Mouse (Mus musculus) embryo, embryonic 11.5 days (tissue): Measurements from ENCODE around the gene S1pr1.
A peak's percentile ranks its signal among the peaks of the same experiment; 100 is the strongest.

ENCODE experiments used
- DNase-seq: peaks from one replicate; pipeline ENCODE4 v3.0.0-alpha.2; 2012; ENCODE audit warnings: low read depth, low spot score

S1pr1 gene

DNA sequence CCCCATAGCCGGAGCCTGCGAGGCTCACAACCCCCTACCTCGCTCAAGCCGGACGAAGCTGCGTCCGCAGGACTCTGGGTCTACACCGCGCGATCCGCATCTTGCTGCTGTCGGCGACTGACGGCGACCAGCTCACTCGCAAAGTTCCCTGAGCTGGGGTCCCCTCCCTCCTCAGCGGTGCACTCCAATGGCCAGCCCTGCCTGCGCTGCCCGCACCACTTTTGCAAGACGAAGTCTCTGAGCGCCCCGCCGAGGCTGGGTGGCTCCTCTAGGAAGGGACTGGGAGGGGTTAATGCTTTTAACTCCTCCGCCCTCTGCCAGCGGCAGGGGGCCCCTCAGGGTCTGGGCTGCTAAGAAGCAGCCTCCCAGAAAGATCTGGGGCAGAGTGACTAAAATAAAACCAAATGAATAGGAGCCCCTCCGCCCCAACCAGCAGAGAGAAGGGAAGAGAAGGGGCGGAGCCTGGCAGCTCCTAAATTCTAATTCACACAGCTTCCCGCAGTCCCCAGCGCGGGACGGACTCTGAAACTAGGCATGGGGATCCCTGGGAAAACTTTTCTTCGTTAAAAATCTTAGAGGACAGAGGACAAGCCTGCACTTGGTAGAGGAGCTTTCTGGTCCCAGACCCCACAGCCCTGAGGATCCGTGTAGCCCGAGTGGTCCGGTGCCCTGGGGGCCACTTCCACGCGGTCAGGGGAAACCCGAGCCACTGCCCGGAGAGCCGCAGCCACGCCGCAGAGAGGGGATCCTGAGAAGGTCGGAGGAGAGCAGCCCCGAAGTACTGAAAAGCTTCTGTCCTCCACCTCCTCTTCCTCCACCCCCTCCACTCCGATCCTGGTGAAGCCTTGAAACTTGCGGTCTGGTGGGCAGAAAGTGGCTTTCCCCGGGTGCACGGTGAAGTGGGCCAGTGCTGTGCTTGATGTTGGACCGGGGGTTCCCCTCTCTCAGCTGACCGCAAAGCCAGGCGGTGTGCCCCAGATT lies at the start of gene S1pr1:
TSS of gene S1pr1 (minus strand) at position 402 of the 981 bp plus-strand sequence.
- DNase-seq = peak; percentile 79

- DNase-seq = no peak
Observed at GRCm38 (mm10) chr3:115763292-115763691, 48.4 kb upstream of the S1pr1 start.

DNA sequence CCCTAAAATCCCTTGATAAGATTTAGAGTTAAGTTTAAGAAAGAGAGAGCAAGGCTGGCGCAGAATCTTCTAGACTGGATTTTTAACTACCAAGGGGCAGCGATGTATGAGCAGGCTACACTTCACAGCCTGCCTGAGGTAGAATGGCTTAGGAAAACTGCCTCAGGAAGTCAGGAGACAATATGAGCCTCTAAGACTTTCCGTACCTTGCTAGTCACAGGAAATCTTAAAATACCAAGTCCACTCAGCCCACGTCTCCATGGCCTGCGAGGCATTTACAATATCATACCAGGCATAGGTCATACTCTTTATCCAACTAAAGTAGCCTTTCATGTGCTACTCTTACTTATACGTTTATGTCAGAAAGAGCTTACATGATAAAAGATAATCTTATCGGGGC lies 48.0 kb upstream of the S1pr1 start:
- DNase-seq = no peak

GRCm38 (mm10) chr3:115759659-115760058 lies 44.8 kb upstream of the S1pr1 start:
- DNase-seq = no peak

- no peak for DNase-seq
Observed at GRCm38 (mm10) chr3:115758455-115758912, 43.6 kb upstream of the S1pr1 start.

DNA sequence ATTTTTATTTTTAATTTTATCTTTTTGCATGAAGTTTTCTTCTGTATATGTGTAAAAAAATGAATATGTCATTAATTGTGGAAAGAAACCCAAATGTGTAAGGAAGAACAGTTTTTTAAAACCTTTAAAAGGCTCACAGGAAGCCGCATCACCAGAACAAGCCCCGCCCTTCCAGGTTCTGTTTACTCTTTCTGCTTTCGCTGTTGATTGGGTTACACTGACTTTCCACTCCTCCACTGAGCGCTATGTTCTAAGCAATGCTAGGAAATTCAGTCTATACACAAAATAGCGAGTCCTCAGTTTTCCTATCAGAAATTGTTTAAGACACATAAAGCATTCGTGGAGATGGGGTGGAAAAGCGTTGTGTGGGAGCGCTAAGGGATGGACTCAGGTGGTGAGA lies 39.6 kb upstream of the S1pr1 start:
- DNase-seq = no peak

GRCm38 (mm10) chr3:115750369-115750768 lies 35.5 kb upstream of the S1pr1 start:
- DNase-seq = no peak

DNA sequence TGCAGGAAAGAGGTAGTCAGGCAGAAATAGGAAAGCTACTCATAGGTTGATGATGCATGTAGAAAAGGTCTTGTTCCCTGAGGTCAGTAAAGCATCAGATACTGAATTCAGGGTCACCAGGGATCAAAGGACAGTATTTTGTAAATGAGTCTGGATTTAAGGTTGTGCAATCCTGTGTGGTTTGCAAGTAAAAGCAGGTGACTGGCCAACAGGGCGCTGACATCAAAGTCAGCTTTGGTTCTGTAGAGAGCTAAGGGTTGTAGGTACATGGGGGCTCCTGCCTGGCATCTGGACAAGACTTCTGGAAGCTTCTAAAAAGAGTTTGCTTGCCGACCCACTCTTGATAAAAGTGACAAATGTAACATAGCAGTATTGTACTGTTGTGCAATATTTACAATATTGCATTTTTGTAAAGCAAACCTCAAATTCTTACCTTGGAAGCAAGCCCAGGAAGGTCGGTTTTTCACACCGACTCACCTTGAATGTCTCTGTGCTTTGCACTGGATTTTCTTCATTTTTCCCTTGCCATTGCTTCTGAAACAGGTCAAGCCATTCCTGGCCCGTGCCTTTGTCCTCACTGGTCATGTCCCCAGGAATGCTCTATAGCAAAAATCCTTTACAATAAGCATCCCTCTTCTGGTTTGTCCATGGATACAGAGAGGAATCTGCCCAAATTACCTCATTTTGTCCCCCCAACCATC lies 33.6 kb upstream of the S1pr1 start:
- DNase-seq = no peak

GRCm38 (mm10) chr3:115746511-115746910 lies 31.6 kb upstream of the S1pr1 start:
- no peak for DNase-seq

DNA sequence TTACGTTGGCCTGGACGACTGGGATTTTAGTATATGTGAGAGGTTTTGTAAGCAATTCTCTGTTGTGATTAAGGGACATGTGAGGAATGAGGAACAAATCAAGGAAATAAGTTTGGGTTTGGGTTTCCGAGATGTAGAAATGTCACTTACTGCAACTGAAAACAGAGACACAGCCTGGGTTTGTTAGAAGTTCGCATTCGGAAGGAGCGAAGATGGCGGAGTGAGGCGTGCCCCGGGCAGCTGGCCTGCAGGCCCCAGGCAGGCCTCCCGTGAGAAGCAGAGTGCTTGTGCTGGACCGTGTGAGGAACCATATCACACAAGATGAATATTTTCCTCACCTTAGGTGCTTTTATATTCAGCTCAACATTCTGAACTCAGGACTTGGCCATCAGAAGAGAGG lies 30.2 kb upstream of the S1pr1 start:
- DNase-seq = no peak

DNA sequence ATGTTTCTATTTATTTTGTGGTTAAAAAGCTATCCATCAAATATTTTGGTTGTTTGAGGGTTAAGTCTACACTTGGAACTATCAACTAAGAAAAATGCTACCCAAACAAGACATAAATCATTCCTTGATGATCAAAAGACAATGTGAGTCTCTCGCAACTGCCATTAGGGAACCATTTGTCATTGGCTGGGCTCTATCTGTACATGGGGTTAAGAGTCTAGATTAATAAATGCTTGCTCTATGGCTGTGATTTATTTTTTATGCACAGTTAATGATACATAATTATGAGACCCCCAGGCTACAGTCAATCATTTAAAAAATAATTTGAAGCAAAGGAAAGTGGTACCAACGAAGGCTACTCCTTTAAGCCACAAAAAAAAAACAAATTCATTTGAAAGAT lies 23.7 kb upstream of the S1pr1 start:
- DNase-seq = no peak

DNA sequence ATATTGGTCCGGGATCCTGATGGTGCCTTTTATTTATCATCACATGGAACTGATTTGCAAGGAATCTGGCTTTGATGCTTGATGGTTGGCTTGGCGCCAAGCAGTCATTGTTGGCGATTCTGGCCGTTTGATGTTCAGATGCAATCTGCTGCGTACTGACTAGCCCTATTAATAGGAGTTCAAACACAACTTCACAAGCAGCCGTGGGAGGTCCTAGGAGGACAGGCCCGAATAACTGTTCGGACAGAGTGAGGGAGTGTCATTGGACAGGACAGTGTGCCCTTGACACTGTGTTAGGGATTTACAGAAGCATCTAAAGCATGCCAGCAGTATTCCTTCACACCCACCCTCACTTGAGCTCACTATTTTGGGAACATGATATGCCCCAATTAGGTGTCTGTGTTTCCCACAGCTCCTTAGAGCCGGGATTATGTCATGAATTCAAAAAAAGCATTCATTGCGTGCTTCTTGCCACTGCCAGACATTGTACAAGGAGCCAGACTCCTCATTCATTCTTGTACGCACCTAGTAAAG lies 23.0 kb upstream of the S1pr1 start:
- no peak for DNase-seq

GRCm38 (mm10) chr3:115735540-115735939 lies 20.7 kb upstream of the S1pr1 start:
- DNase-seq = no peak

DNA sequence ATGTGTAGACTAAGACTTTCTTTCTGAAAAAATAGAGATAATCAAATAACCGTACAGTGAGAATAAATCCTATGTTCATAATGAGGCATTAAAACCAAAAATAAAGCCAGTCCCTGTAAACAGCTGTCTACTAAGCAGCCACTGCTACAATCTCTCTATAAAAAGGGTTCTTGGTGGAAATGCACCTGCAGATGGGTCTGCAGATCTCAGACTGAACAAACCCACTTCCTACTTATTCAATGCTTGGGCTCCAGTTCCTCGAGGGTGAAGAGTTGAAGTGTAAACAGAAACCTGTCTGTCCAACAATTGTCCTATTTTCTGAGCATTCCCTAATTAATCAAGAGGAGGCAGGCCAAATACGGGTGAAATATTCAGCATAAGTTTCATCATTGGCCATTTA lies 20.0 kb upstream of the S1pr1 start:
- no peak for DNase-seq

DNA sequence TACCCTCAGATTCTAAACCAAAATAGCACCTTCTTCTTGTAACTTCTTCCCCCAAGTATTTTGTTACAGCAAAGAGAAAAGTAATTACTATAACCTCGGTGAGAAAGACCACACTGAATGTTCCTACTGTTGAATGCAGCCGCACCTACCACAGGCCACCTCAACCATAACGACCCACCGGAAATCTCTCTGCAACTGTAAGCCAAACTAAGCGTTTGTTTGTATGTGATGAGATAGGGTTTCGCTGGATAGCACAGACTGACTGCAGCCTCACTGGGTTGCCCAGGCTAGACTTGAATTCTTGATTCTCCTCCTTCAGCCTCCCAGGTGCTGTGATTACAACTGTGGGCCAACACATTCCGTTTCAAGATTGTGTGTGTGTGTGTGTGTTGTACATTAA lies 15.5 kb upstream of the S1pr1 start:
- no peak for DNase-seq

DNA sequence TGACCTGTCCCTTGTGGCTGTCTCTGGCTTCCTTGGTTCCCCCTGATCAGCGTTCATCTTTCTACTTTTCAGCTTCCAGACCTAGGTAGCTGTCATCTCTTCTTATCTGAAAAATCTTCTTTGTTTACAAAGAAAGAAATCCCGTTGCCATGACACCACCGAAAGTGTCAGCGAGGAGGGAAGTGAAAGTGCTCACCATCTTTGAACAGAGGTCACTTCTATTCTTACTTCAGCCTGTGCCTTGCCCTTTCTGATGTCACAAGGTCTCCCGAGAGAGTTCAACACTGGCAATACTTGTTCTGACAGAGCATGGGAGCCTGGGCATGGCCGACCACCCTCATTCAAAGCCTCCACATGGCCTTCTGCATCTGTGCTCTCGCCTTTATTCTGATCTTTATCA lies 14.3 kb upstream of the S1pr1 start:
- no peak for DNase-seq

DNA sequence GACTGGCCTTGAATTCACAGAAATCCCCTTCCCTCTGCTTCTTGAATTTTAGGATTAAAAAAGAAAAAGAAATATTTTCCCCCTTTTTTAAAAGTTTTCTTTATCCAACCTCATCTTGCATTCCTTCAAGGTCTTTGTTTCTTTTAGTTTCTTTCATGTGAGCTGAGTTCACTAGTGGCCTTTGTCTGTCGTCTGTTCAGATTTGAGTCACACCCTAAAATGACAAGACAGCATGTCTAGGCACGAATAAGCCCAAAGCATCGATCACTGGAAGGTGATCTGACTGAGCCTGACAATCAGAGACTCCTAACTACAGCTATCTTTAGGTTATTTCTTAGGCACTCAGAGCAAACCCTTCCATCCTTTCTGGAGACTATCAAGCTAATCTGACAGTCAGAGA lies 13.3 kb upstream of the S1pr1 start:
- DNase-seq = no peak

DNA sequence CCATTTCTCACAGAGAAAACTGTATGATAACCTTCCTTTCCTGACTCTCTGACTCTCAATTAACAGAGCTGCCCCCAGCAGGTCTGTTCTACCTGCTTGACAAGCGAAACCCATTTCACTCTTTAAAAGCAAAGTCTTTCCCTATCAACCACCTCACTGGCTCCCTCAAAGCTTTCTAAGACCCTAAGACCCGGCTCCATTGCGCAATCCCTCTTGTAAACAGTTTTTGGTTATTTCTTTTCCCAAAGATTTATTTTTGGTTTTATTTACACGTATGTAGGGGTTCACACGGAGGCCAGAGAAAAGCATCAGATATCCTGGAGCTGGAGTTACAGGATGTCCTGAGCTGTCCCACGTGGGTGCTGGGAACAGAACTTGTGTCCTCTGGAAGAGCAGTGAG lies 4.0 kb upstream of the S1pr1 start:
- DNase-seq = no peak

DNA sequence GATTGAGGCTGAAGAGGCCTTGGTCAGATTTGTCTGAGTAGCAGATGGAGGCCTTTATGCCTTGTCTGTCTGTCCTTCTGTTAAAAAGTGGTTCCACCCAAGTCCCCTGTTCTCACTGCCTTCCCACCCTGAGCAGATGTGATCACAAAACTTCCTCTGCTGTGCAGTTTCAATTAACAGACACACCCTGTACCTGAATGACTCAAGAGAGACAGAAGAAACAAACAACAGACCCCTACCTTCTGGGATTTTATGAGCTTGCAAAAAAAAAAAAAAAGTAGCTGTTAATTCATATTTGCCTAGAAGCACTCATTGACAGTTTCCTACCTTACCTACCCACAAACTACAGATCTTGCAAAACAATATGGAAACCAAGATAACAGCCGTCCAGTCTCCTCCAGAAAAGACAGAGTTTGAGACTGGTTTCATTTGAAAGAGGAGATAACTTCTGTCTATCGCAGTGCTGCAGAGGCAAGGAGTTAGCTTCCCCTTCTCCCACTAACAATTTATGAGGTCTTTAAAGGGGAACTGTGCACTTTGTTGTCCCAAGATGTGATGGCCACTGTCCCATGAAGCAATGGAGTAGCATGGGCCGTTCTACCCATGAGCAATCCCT lies 1.1 kb upstream of the S1pr1 start:
- DNase-seq = no peak

- DNase-seq = no peak
Observed at GRCm38 (mm10) chr3:115714049-115714435, 830 bp downstream of the S1pr1 start.

GRCm38 (mm10) chr3:115713417-115714048 lies 1.3 kb downstream of the S1pr1 start:
- no peak for DNase-seq

DNA sequence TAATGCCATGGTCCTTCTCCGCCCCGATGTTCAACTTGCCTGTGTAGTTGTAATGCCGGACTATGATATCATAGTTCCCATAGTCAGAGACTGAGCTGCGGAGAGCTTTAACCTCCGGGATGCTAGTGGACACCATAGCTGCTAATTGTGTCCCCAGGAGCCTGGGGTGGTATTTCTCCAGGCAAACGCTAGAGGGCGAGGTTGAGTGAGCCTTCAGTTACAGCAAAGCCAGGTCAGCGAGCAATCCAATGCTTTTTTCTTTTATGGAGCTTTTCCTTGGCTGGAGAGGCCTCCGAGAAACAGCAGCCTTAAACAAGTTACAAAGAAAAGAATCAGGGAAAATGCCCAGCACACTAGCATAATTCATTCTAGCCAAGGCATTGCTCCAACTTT lies 2.1 kb downstream of the S1pr1 start:
- peak; percentile 61 for DNase-seq
